Mouse (Mus musculus) myocyte (in vitro differentiated cells): ENCODE measurements at regions not wholly inside any gene's neighbourhood (a gene's known extent, or its start where the extent isn't known, plus 50 kb on each side); places are given as distances from the start of the nearest gene placed in this dataset.
"Not testable (repeated sequence)": the region's sequence is repeated elsewhere in the genome, so short reads cannot be mapped to it uniquely, and the experiment has no call there.

Experiments used
- H3K27me3 ChIP-seq: one replicate; pipeline ENCODE4 v1.6.1; 2011; ENCODE audit not compliant: control insufficient read depth, insufficient read depth, insufficient read length
- H3K36me3 ChIP-seq: one replicate; pipeline ENCODE4 v1.6.1; 2011; ENCODE audit not compliant: control insufficient read depth, insufficient read depth
- H3K4me2 ChIP-seq: one replicate; pipeline ENCODE4 v1.6.1; 2011; ENCODE audit warnings: low read depth, control low read depth
- H3K4me3 ChIP-seq: one replicate; pipeline ENCODE4 v1.5.1; 2011; ENCODE audit warnings: mild to moderate bottlenecking, control low read depth, moderate library complexity
- H3K79me2 ChIP-seq: one replicate; pipeline ENCODE4 v1.6.1; 2011; ENCODE audit not compliant: control insufficient read depth, insufficient read depth
- H3ac ChIP-seq: one replicate; pipeline ENCODE4 v1.6.1; 2011; ENCODE audit not compliant: control insufficient read depth, insufficient read length
- CEBPB ChIP-seq: IDR thresholded peaks from 2 replicates; pipeline ENCODE4 v1.6.1; 2011; ENCODE audit warnings: mild to moderate bottlenecking, moderate library complexity; ENCODE audit not compliant: poor library complexity, insufficient read depth, severe bottlenecking
- E2F4 ChIP-seq: IDR thresholded peaks from one replicate; pipeline ENCODE4 v1.6.1; 2011; ENCODE audit warnings: mild to moderate bottlenecking, control low read depth, moderate library complexity; ENCODE audit not compliant: insufficient read depth
- MAX ChIP-seq: IDR thresholded peaks from one replicate; pipeline ENCODE4 v1.6.1; 2011; ENCODE audit warnings: low read depth, mild to moderate bottlenecking, control low read depth
- MYOD1 ChIP-seq, 3 experiments: IDR thresholded peaks; one replicate each; pipeline ENCODE4 v1.6.1; 2011; ENCODE audit warnings: control low read depth in 2 of 3, low read depth in 2 of 3, mild to moderate bottlenecking in 2 of 3, moderate library complexity in 1 of 3; ENCODE audit not compliant: insufficient read length in 2 of 3, control insufficient read depth in 1 of 3
- MYOG ChIP-seq, 3 experiments: IDR thresholded peaks; one replicate each; pipeline ENCODE4 v1.6.1; 2011; ENCODE audit warnings: control low read depth in 2 of 3, low read depth in 2 of 3, mild to moderate bottlenecking in 2 of 3; ENCODE audit not compliant: insufficient read length in 2 of 3, control insufficient read depth in 1 of 3, insufficient read depth in 1 of 3
- POLR2A ChIP-seq: IDR thresholded peaks from one replicate; pipeline ENCODE4 v1.6.1; 2011; ENCODE audit warnings: low read depth, mild to moderate bottlenecking, control low read depth, moderate library complexity; ENCODE audit not compliant: insufficient read length
- POLR2AphosphoS2 ChIP-seq: IDR thresholded peaks from one replicate; pipeline ENCODE4 v1.6.1; 2011; ENCODE audit warnings: low read depth, control low read depth; ENCODE audit not compliant: insufficient read length
- REST ChIP-seq: IDR thresholded peaks from one replicate; pipeline ENCODE4 v1.6.1; 2011; ENCODE audit warnings: mild to moderate bottlenecking, control low read depth, moderate library complexity; ENCODE audit not compliant: insufficient read depth, insufficient read length
- SRF ChIP-seq: IDR thresholded peaks from one replicate; pipeline ENCODE4 v1.6.1; 2011; ENCODE audit warnings: low read depth; ENCODE audit not compliant: control insufficient read depth, insufficient read length
- TCF12 ChIP-seq: IDR thresholded peaks from one replicate; pipeline ENCODE4 v1.6.1; 2011; ENCODE audit warnings: mild to moderate bottlenecking, control low read depth; ENCODE audit not compliant: poor library complexity, insufficient read depth, severe bottlenecking
- TCF3 ChIP-seq: IDR thresholded peaks from one replicate; pipeline ENCODE4 v1.6.1; 2011; ENCODE audit warnings: low read depth, control low read depth; ENCODE audit not compliant: insufficient read length
- USF1 ChIP-seq: IDR thresholded peaks from one replicate; pipeline ENCODE4 v1.6.1; 2011; ENCODE audit warnings: low read depth, mild to moderate bottlenecking, control low read depth, moderate library complexity

DNA sequence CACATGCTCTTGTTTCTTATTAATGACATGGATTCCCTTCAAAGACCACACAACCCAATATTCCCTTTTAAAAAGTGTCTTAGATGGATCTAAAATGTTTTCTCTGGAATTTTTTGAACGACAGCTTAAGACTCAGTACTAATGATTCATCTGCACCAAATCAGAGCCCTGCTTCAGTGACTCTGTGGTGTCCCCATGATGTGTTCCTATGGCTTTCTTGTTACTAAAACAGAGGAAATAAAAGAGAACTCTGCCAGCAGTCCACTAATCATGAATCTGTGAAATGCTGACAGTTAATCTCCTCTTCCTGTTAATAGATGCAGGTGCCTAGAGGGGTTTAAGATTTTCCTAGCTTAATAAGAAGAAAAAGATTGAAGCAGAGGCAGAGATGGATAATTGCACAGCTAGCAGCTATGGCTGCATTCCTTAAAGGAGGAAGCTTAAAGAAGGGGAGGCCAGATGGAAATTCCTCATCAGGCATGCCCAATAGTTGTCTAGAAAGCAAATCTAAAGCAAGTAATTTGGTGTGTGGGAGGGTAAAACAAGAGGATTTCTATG, 173.0 kb upstream of the Kcnj3 start:
- Histone ChIP-seq H3ac (no peak overlapping the region), H3K36me3 (no peaks in the 10 kb centered on the region), H3K4me3 (no peak overlapping the region), H3K4me2 (no peak overlapping the region), H3K27me3 (no peaks in the 10 kb centered on the region), H3K79me2 (no peaks in the 10 kb centered on the region)
- TF ChIP-seq MAX (no peak), E2F4 (no peak), TCF12 (no peak), POLR2A (no peak), CEBPB (no peak), MYOD1 (IDR thresholded peaks at IDR 0.05; ENCODE audit: control insufficient read depth in 1 of 3, insufficient read length in 2 of 3, low read depth in 2 of 3) (no peak), MYOG (IDR thresholded peaks at IDR 0.05; ENCODE audit: control insufficient read depth in 1 of 3, insufficient read depth in 1 of 3, insufficient read length in 2 of 3, low read depth in 2 of 3) (no peak), REST (no peak), SRF (no peak), USF1 (no peak), POLR2AphosphoS2 (no peak), TCF3 (no peak)

DNA sequence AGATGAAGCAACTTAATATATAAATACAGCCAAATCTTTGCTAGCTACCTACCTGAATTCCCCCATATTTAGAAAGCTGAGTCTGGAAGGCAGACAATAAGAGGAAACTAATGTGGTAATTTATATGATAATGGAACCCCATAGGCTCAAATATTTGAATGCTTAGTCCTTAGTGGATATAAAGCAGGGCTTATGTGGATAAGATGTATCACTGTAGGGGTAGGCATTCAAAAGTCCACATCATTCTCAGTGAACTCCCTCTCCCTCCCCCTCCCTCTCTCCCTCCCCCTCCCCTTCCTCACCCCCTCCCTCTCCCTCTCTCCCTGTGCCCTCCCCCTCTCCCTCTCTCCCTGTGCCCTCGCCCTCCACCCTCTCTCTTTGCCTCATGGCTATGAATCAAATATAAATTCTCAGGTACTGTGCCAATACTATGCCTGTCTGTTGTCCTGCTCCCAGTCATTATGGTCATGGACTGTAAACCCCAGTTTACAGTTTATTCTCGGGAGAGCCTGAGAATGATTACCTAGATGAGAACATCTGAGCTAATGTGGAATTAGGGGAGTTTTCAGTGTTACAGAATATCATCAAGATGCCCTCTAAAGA, 171.8 kb upstream of the Kcnj3 start:
- no peak for TF ChIP-seq SRF
- no peak for TF ChIP-seq CEBPB
- no peak overlapping the region for H3K4me2 ChIP-seq
- H3K27me3 ChIP-seq = no peaks in the 10 kb centered on the region
- H3K36me3 ChIP-seq = no peaks in the 10 kb centered on the region
- H3ac ChIP-seq = no peak overlapping the region
- no peaks in the 10 kb centered on the region for H3K79me2 ChIP-seq
- no peak overlapping the region for H3K4me3 ChIP-seq

GRCm38 (mm10) chr2:55306387-55306786, 129.4 kb upstream of the Kcnj3 start:
- no peak overlapping the region for H3K4me3 ChIP-seq
- TF ChIP-seq E2F4 (no peak), USF1 (no peak), POLR2A (no peak), TCF3 (no peak), POLR2AphosphoS2 (no peak), SRF (no peak), TCF12 (no peak), MAX (no peak), REST (no peak), MYOD1 (IDR thresholded peaks at IDR 0.05; ENCODE audit: control insufficient read depth in 1 of 3, insufficient read length in 2 of 3, low read depth in 2 of 3) (no peak), MYOG (IDR thresholded peaks at IDR 0.05; ENCODE audit: control insufficient read depth in 1 of 3, insufficient read depth in 1 of 3, insufficient read length in 2 of 3, low read depth in 2 of 3) (no peak), CEBPB (no peak)
- H3K79me2 ChIP-seq = no peaks in the 10 kb centered on the region
- no peaks in the 10 kb centered on the region for H3K36me3 ChIP-seq
- H3ac ChIP-seq = no peak overlapping the region
- no peak overlapping the region for H3K4me2 ChIP-seq
- no peaks in the 10 kb centered on the region for H3K27me3 ChIP-seq

DNA sequence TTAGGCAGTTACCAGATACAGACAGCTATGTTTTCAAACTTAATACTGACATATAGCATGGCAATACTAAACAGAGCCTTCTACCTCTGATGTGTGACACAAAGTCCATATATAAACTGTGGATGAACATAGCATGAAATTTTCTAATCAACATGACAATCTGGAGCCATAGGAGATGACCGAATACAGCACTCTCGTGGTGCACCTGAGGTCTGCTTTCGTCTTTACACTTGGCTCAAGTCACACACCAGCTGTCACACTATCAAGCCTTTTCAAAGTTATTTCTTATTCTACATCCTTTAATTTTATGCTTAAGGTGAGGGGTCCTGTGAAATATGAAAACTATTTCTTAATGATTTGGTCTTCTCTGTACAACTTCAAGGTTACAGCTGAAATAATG, 120.1 kb upstream of the Kcnj3 start:
- no peaks in the 10 kb centered on the region for H3K27me3 ChIP-seq
- H3ac ChIP-seq = no peak overlapping the region
- no peak overlapping the region for H3K4me2 ChIP-seq
- H3K36me3 ChIP-seq = no peaks in the 10 kb centered on the region
- TF ChIP-seq TCF3 (no peak), E2F4 (no peak), SRF (no peak), POLR2AphosphoS2 (no peak), MYOG (IDR thresholded peaks at IDR 0.05; ENCODE audit: control insufficient read depth in 1 of 3, insufficient read depth in 1 of 3, insufficient read length in 2 of 3, low read depth in 2 of 3) (no peak), REST (no peak), TCF12 (no peak), MAX (no peak), CEBPB (no peak), MYOD1 (IDR thresholded peaks at IDR 0.05; ENCODE audit: control insufficient read depth in 1 of 3, insufficient read length in 2 of 3, low read depth in 2 of 3) (no peak)
- H3K79me2 ChIP-seq = no peaks in the 10 kb centered on the region
- H3K4me3 ChIP-seq = no peak overlapping the region

GRCm38 (mm10) chr2:55354061-55354460, 81.7 kb upstream of the Kcnj3 start:
- not testable (repeated sequence) for H3K4me3 ChIP-seq, H3K79me2 ChIP-seq, H3K4me2 ChIP-seq, H3ac ChIP-seq, H3K27me3 ChIP-seq, H3K36me3 ChIP-seq
